Mouse (Mus musculus): ENCODE measurements around the gene Smdt1. TPM values are rescaled to one million over a fixed set of nuclear protein-coding genes. Genes with fewer than 3 reads are reported as not detected.

The Smdt1 gene
- polyA plus RNA-seq, 1 experiment: 17.8 TPM

GRCm38 (mm10) chr15:82374437-82374836, 35.7 kb downstream of the Smdt1 start:
- Histone ChIP-seq H3K4me1 (ENCODE audit: control insufficient read depth) (no peaks in the 10 kb centered on the region), H3K4me3 (replicated peaks) (no peak overlapping the region), H3K27me3 (ENCODE audit: control insufficient read depth) (peaks cover 5% of the 10 kb centered on the region), H3K36me3 (ENCODE audit: control insufficient read depth) (peaks cover 12% of the 10 kb centered on the region; the same call in 1 of the 2 replicates), H3K9me3 (ENCODE audit: control insufficient read depth, low read length) (no peaks in the 10 kb centered on the region)
- TF ChIP-seq TAL1 (IDR thresholded peaks at IDR 0.05; ENCODE audit: low read length): no peak
- TF ChIP-seq GATA1 (IDR thresholded peaks at IDR 0.05; ENCODE audit: low read length): no peak

GRCm38 (mm10) chr15:82375855-82376254, 37.1 kb downstream of the Smdt1 start:
- H3K9me3 ChIP-seq (ENCODE audit: control insufficient read depth, low read length): no peaks in the 10 kb centered on the region
- peaks cover 8% of the 10 kb centered on the region for H3K4me1 ChIP-seq (ENCODE audit: control insufficient read depth)
- peaks cover 12% of the 10 kb centered on the region; the same call in 1 of the 2 replicates for H3K36me3 ChIP-seq (ENCODE audit: control insufficient read depth)
- H3K4me3 ChIP-seq (replicated peaks): no peak overlapping the region
- H3K27me3 ChIP-seq (ENCODE audit: control insufficient read depth): peaks cover 13% of the 10 kb centered on the region
- TF ChIP-seq TAL1 (IDR thresholded peaks at IDR 0.05; ENCODE audit: low read length): no peak
- no peak for TF ChIP-seq GATA1 (IDR thresholded peaks at IDR 0.05; ENCODE audit: low read length)

- no peaks in the 10 kb centered on the region for H3K9me3 ChIP-seq (ENCODE audit: control insufficient read depth, low read length)
- peaks cover 12% of the 10 kb centered on the region; the same call in 1 of the 2 replicates for H3K36me3 ChIP-seq (ENCODE audit: control insufficient read depth)
- TF ChIP-seq TAL1 (IDR thresholded peaks at IDR 0.05; ENCODE audit: low read length) (no peak), GATA1 (IDR thresholded peaks at IDR 0.05; ENCODE audit: low read length) (no peak)
- H3K4me1 ChIP-seq (ENCODE audit: control insufficient read depth): peaks cover 8% of the 10 kb centered on the region
- H3K27me3 ChIP-seq (ENCODE audit: control insufficient read depth): peaks cover 13% of the 10 kb centered on the region
- H3K4me3 ChIP-seq (replicated peaks): no peak overlapping the region
Observed at GRCm38 (mm10) chr15:82376393-82377138, 37.8 kb downstream of the Smdt1 start.

GRCm38 (mm10) chr15:82377701-82378100, 38.9 kb downstream of the Smdt1 start:
- no peak for TF ChIP-seq GATA1 (IDR thresholded peaks at IDR 0.05; ENCODE audit: low read length)
- no peak for TF ChIP-seq TAL1 (IDR thresholded peaks at IDR 0.05; ENCODE audit: low read length)
- H3K4me3 ChIP-seq (replicated peaks): no peak overlapping the region
- H3K4me1 ChIP-seq (ENCODE audit: control insufficient read depth): peaks cover 8% of the 10 kb centered on the region
- H3K27me3 ChIP-seq (ENCODE audit: control insufficient read depth): peaks cover 13% of the 10 kb centered on the region
- peaks cover 12% of the 10 kb centered on the region; the same call in 1 of the 2 replicates for H3K36me3 ChIP-seq (ENCODE audit: control insufficient read depth)
- H3K9me3 ChIP-seq (ENCODE audit: control insufficient read depth, low read length): no peaks in the 10 kb centered on the region

- peaks cover 7% of the 10 kb centered on the region; the same call in 1 of the 2 replicates for H3K36me3 ChIP-seq (ENCODE audit: control insufficient read depth)
- TF ChIP-seq TAL1 (IDR thresholded peaks at IDR 0.05; ENCODE audit: low read length): no peak
- no peak for TF ChIP-seq GATA1 (IDR thresholded peaks at IDR 0.05; ENCODE audit: low read length)
- no peak overlapping the region for H3K4me3 ChIP-seq (replicated peaks)
- H3K4me1 ChIP-seq (ENCODE audit: control insufficient read depth): peaks cover 8% of the 10 kb centered on the region
- H3K27me3 ChIP-seq (ENCODE audit: control insufficient read depth): peaks cover 13% of the 10 kb centered on the region
- H3K9me3 ChIP-seq (ENCODE audit: control insufficient read depth, low read length): no peaks in the 10 kb centered on the region
Observed at GRCm38 (mm10) chr15:82378261-82379180, 39.8 kb downstream of the Smdt1 start.

- no peaks in the 10 kb centered on the region; the same call in 1 of the 2 replicates for H3K36me3 ChIP-seq (ENCODE audit: control insufficient read depth)
- H3K27me3 ChIP-seq (ENCODE audit: control insufficient read depth): peaks cover 11% of the 10 kb centered on the region
- TF ChIP-seq GATA1 (IDR thresholded peaks at IDR 0.05; ENCODE audit: low read length) (no peak), TAL1 (IDR thresholded peaks at IDR 0.05; ENCODE audit: low read length) (no peak)
- H3K4me1 ChIP-seq (ENCODE audit: control insufficient read depth): peaks cover 8% of the 10 kb centered on the region
- no peaks in the 10 kb centered on the region for H3K9me3 ChIP-seq (ENCODE audit: control insufficient read depth, low read length)
- H3K4me3 ChIP-seq (replicated peaks): peak overlapping the region; percentile 52
Observed at GRCm38 (mm10) chr15:82379511-82379870, 40.7 kb downstream of the Smdt1 start.

GRCm38 (mm10) chr15:82379871-82380713, 41.3 kb downstream of the Smdt1 start, which contains the start of gene Cyp2d22:
Gene Cyp2d22 (minus strand): TSS chr15:82380260.
- H3K9me3 ChIP-seq (ENCODE audit: control insufficient read depth, low read length): no peaks in the 10 kb centered on the region
- H3K27me3 ChIP-seq (ENCODE audit: control insufficient read depth): peaks cover 11% of the 10 kb centered on the region
- H3K36me3 ChIP-seq (ENCODE audit: control insufficient read depth): no peaks in the 10 kb centered on the region; the same call in 1 of the 2 replicates
- peaks cover 8% of the 10 kb centered on the region for H3K4me1 ChIP-seq (ENCODE audit: control insufficient read depth)
- TF ChIP-seq GATA1 (IDR thresholded peaks at IDR 0.05; ENCODE audit: low read length) (no peak), TAL1 (IDR thresholded peaks at IDR 0.05; ENCODE audit: low read length) (no peak)
- H3K4me3 ChIP-seq (replicated peaks): peak within 1 kb of the TSS; percentile 52

GRCm38 (mm10) chr15:82380714-82381062, 41.9 kb downstream of the Smdt1 start:
- no peak for TF ChIP-seq GATA1 (IDR thresholded peaks at IDR 0.05; ENCODE audit: low read length)
- no peak for TF ChIP-seq TAL1 (IDR thresholded peaks at IDR 0.05; ENCODE audit: low read length)
- Histone ChIP-seq H3K27me3 (ENCODE audit: control insufficient read depth) (peaks cover 11% of the 10 kb centered on the region), H3K4me1 (ENCODE audit: control insufficient read depth) (peaks cover 8% of the 10 kb centered on the region), H3K36me3 (ENCODE audit: control insufficient read depth) (no peaks in the 10 kb centered on the region; the same call in 1 of the 2 replicates), H3K4me3 (replicated peaks) (no peak overlapping the region), H3K9me3 (ENCODE audit: control insufficient read depth, low read length) (no peaks in the 10 kb centered on the region)

Data from erythroblast, embryonic 14.5 days (primary cell).